Mouse (Mus musculus): Measurements from ENCODE around the gene Grm4.

- TF ChIP-seq CTCF (IDR thresholded peaks at IDR 0.05) (no peak), POLR2A (IDR thresholded peaks at IDR 0.05; ENCODE audit: insufficient read depth, low read depth, low read length) (no peak), EP300 (IDR thresholded peaks at IDR 0.05; ENCODE audit: insufficient read depth, low read depth, low read length) (no peak)
These were observed 19.6 kb downstream of the Grm4 start for GRCm38 (mm10) chr17:27501331-27502251.

Measured in heart, adult 2 months (tissue).